Mouse (Mus musculus) adrenal gland, adult (tissue): ENCODE results near the gene Mettl7a2.
A peak's percentile ranks its signal among the peaks of the same experiment; 100 is the strongest.

Experiments used
- DNase-seq, 2 experiments: peaks; one replicate each; pipeline ENCODE4 v3.0.0; 2022 to 2023; ENCODE audit warnings: low spot score in 1 of 2; ENCODE audit not compliant: inconsistent age in 2 of 2

Gene Mettl7a2

GRCm38 (mm10) chr15:100391599-100391998 lies 38.6 kb downstream of the Mettl7a2 start:
- no peak for DNase-seq

- no peak for DNase-seq
These were observed 40.0 kb downstream of the Mettl7a2 start for GRCm38 (mm10) chr15:100393016-100393415.

- DNase-seq, result no peak
These were observed 42.6 kb downstream of the Mettl7a2 start for GRCm38 (mm10) chr15:100395561-100395960.

DNA sequence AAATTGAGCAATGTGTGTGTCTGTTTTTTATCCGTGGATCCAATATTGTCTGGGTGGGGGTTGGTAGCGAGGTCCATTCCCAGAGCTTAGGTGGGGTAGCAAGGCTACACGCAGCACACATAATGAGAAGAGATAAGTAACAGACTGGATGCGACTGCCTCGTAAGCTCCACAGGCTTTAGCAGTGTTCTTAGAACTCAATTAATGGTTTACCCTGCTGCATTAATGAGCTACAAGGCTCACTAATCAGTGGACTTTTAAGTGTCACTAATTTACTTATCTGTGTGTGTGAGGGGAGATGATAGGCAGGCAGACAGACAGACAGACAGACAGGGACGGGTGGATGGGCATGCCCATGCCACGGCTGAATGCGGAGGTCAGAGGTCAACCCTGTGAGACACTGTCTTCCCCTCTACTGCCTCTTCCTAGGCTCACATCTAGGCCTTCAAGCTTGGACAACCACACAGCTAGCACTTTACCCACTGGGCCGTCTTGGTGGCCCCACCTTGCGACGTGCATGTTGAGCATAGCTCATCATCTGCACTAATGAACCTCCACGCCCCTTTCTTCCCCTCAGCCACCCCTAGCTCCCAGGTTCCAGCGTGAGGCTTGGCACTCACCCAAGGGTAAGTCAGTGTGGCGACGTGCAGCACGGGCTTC lies 47.7 kb downstream of the Mettl7a2 start:
- DNase-seq, result no peak

DNA sequence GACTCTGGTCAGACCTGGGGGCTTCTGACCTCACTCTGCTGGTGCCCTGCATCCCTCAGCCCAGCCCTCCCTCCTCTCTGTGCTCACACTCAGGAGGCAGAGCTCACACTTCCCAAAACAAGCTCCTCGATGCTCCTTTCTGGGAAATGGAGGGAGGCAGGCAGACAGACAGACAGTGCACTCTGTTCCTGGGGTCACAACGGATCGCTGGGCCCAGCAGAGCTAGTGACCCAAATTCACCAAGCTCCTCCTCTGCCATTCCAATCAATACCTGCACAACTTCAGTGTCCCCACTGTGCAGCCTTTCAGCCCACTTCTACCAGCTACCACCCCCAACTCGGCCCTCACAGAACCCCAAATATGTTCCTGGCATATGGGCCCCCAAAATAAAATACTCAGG lies 48.8 kb downstream of the Mettl7a2 start:
- no peak for DNase-seq

- peak in 1 of 2 experiments; percentile 59 for DNase-seq
These were observed 49.3 kb downstream of the Mettl7a2 start for GRCm38 (mm10) chr15:100402347-100402746.

DNA sequence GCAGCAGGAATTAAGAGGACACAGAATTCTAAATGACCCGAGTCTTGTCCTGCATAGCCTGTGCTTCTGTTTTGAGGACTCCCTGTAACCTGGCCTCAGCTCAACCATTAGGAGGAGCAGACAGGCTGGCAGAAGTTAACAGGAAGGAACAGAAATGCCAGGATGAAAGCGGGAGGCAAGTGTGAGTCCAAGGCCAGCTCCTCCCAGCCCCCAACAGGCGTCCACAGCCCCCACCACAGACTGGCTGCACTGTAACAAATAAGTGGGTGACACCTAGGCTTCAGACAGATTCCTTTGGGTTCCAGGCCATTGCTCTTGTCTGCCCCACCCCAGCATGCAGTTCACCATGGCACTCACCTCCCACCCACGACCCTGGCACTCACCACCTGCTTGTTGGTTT lies 49.8 kb downstream of the Mettl7a2 start:
- DNase-seq, result peak; percentile 67 to 79

DNA sequence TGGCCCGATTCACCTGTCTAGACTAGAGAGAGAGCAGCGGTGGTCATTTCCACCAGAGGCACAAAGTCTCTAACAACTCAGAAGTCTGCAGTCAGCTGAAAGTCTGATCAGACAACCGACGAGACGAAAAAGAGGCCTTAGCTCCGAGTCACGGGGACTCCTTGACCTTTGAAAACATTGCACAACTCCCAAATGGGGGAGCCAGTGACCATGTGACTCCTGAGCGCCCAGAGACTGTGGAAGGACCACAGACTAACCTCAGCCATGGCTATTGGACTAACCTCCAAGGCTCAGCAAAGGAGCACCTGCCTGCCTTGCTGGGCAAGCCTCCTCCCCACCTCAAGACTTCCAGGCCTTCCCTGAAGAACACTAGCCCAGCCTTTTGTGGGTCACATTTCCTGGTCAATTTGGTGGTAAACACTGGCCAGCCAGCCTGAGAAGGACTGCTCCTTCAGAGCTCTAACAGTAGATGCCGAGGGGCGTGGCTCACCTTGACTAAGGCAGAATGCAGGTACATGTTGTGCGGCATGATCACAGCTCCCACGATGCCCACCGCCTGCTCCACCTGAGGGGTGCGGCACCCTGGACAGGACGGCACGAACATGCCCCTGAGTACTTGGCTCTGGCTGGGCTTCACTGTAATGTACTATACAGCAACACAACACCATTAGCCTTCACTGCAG lies 50.5 kb downstream of the Mettl7a2 start:
- peak; percentile 76 to 90 for DNase-seq

GRCm38 (mm10) chr15:100406088-100406487 lies 53.1 kb downstream of the Mettl7a2 start:
- DNase-seq, result no peak

- DNase-seq, result peak; percentile 70 to 92
These were observed 58.1 kb downstream of the Mettl7a2 start for GRCm38 (mm10) chr15:100410918-100411672.
